Mouse (Mus musculus) v-Abl transformed pro-B cells (cell line): ENCODE results near the gene Chat.
"Not testable (repeated sequence)": the region's sequence is repeated elsewhere in the genome, so short reads cannot be mapped to it uniquely, and the experiment has no call there.

Source experiments
- in situ Hi-C, 2 experiments: fragments of 400-800 bp; cut with MboI; formaldehyde crosslinking; loops; one replicate each; pipeline ENCODE4 v1.15.1; 2025; ENCODE audit not compliant: unreplicated experiment in 2 of 2

Gene Chat

DNA sequence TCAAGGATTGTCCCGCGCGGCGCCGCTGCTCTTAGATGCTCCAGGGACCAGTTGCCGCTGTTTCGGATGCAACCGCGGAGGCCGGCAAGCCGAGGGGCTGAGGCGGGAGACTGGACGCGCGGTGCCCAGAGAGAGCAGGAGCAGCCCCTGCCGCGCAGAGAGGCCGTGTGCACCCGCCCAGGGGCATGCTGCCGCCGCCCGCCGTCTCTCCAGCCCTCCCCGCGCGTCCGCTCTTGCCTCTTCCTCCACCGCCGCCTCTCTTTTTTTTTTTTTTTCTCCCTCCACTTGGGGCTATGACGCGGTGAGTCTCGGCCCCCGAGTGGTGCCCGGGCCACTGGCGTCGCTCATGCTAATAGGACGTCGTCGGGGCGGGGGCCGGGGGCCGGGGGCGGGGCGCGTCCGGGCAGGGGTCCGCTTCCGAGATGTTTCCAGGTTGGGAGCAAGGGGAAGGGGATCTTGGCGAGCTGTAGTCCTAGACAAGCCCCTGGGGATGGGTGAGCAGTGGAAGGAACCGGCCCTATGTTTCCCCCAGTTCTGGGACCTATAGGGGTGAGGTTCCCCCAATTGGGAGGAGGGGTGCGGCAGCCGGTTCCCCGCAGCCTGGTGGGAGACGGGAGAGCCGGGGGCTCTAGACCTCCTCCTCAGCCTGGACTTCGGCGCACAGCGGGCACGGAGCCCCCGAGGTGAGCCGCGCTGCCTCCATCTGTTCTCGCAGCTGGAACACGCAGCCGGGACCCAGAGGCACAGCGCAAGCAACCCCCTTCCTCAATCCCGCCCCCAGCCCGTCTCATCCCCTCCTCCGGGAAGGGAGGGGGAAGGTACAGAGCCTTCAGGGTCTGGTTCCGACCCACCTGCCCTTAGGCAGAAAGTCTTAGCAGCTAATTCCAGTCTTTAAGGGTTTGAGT, 936 bp downstream of the Chat start, which contains the start of gene Slc18a3:
Gene Slc18a3, minus strand, starts transcription at position 250 of the 905 bp plus-strand sequence.
- in situ Hi-C loops = no loop called here

DNA sequence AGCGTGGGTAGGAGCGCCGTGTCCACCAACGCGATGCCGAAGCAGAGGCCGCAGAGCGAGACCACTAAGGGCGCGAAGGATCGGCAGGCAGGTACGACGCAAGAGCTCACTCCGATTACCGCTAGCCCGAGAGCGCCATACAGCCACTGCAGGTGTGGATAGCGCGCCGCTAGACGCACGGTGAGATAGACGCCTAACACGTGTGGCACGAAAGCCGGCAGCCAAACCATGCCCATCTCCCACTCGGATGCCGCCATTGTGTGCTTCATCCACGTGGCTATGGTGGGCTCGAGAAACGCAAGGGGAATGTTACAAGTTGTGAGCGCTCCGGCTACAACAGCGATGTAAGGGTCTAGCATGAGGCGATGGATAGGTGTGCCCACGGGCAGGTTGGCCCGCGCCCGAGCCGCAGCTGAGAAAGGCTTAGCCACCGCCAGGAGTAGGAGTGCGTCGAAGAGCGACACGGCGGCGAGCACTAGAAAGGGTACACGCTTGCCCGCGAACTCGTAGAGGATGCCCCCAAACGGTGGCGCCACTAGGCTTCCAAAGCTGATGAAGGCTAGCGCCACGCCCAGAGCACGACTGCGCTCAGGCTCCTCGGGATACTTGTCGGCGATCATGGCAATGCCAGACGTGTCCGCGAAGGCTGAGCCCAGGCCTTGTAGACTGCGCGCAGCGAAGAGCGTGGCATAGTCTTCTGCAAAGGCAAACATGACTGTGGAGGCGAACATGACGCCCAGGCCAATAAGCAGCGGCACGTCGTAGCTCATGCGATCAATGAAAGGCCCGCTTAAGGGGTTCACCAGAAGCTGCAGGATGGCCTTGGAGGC, 2.4 kb downstream of the Chat start:
- in situ Hi-C loops = no loop called here

DNA sequence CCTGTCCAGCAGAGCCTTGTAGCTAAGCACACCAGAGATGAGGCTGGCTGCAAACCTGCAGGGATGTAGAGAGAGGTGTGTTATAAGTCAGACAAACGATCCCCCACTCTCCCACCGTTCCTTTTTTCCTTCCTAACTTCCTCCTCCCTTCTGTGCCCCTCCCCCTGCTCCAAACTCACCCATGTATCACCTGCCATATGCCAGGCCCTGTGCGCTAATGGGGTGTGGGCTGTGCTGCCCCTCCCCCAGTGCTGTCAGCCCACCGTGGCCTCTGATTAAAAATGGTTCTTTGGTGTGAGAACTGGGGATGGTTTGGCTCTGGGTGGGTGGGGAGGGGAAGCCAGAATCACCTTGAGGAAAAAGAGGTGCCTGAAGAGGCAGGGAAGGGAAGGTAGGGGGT, 13.2 kb downstream of the Chat start:
- in situ Hi-C loops = no loop called here

DNA sequence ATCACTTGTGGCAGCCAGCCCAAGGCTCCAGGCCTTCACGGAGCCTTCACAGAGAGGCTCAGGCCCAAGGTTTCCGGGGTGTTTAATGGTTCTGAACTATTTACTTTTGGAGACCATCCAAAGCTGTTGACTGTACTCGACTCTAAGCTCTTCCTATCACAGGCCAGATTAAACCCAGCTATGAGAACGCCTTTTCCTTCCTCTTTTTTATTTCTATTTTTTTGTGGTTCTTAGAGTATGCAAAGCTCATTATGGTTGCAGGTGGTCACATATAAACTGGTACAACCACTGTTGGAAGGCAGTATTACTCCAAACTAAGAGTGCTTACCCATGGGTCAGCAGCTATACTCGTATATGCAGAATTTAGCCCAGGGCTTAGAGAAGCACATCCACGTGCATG, 18.8 kb downstream of the Chat start:
- in situ Hi-C loops = no loop called here

DNA sequence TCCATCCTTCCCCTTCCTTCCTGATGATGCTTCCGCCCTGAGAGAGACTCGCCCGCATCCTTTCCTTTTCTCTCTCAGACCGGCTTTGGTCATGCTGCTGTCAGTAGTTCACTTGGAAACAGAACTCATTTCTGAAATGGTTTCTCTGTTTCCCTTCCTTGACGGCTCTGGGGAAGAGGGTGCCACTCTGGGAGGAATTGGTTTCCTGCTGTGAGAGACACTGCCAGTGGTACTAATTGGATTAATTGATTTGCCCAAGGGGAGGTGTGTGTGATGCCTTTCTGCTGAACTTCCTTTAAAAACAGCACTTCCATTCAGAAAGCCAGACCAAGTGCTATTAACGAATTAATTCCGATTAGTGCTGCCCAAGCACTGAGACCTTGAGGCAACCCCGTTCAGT, 22.3 kb downstream of the Chat start:
- in situ Hi-C loops = no loop called here

DNA sequence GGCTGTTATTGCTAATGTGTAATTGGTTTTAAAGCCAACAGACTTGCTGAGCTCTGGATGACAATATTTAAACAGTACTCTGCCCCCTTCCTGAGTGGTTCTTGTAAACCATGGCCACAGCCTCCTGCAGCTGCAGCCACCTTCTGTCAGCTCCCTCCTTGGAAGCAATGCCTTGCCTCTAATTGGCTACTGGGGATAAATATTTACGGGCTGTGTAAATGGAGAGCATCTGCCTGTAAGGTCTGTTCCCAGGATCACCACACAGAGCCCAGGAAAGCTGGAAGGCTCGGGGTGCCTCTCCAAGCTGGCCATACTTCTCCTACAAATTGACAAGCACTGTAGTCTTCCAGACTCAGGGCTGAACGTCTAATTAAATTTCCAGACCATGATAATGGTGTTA, 26.0 kb downstream of the Chat start:
- in situ Hi-C loops = no loop called here

DNA sequence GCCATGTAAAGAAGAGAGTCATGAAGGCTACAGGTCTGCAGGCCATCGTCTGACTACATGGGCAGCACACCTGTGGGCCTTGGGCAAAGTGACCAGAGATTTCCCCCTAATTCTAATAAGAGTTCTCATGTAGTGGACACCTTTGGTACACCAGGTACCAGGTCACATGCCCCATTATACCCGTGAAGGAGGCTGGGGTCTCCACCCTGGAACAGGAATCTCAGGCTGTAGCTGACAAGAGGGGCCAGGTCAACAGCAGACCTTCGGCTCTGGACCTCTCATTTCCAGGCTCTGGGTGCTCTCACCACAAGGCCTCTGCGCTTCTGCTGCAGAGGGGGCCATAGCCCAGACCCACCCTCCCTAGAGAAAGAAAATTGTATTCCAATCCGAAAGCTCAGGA, 26.5 kb downstream of the Chat start:
- in situ Hi-C loops = no loop called here

DNA sequence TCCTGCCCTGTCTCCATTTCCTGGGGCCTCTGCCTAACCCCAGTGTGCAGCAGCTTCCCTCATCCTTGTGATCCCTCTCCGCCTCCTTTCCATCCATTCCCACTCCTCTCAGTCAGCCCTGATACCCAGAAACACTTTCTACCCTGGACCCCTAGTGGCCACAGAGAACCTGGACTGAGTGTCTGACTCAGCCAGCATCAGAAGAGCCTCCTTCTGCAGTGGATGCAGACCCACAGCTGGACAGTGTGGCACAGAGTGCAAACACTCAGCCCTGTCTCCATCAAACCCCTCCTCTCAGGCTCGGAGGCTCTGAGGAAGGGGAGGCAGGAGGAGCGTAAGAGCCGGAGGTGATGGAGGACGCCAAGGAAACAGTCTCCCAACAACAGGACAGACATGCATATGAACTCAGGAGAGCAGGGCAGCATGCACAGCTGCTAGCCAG, 28.4 kb downstream of the Chat start:
- in situ Hi-C loops = no loop called here

DNA sequence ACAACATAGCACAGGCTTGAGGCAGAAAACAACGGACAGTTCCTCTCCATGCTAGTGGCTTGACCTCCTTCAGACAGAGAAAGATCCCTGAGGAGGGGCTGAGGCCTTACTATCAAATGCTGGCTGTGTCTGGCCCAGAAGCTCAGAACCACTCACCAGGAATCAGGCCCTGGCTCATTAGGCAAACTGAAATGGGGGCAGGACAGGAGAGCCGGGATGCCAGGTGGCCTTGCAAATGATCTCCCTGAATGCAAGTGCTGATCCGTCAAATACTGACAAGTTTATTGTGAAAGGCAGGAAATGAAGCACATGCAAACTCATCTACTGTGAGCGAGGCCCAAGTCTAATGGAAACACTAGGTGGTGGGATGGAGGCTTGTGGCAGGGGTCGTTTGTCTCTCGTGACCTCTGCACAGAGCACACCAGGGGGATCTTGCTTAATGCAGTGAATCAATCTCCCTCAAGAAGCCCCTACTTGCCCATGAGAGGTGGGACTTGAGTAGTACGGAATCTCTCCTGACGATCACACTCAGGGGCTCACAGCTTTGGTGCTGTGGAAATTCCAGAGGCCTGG, 36.7 kb downstream of the Chat start:
- in situ Hi-C loops = no loop called here

DNA sequence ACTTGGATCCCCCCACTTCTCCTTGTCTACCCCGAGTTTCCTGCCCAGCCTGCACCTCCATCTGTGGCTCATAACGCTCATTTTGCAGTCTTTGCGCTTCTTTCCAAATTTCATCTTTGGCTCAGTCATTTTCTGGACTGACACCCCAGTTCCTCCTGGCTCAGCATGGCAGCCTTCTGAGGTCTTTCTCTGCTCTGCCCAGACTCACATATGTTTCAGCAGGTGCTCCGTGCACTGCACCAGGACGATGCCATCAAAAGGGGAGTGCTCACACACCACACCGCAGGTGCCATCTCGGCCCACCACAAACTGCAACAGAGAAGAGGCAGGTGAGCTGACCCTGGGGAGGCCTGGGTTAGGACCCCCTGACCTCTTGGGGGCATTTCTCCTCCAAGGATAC, 41.8 kb downstream of the Chat start:
- in situ Hi-C loops = no loop called here

DNA sequence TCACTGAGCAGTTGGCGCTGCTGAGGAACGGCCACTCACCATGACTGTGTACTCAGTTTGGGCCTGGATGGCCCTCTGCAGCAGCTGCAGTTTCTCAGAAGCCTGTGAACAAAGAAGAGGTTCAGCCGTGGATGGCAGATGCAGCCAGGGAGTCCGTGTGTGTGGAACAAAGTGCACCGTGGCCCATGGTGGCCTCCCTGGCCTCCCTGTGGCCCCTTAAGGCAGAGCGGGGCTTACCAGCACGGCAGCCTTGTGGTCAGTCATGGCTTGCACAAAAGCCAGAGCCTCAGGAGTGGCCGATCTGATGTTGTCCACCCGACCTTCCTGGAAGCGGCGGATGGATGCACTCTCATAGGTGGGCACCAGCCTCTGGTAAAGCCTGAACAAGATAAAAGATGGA, 47.0 kb downstream of the Chat start:
- in situ Hi-C loops = no loop called here

DNA sequence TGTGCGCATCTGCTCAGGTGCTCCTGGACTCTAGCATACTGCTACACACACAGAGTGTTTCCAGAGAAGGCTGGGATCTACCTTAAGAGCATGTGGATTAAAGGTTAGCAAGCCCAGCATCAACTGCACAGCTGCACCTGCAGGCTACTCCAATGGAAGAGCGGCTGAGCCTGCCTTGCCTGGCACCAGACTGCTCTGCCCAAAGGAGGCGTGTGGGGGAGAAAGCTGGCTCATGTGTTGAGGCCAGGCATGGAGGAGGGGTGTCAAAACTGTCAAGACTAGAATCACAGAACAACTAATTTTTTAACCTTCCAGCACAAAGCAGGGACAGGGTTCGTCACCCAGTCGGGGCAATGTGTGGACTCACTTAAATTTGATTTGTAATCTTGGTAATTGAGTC, 53.7 kb downstream of the Chat start:
- in situ Hi-C loops = no loop called here

DNA sequence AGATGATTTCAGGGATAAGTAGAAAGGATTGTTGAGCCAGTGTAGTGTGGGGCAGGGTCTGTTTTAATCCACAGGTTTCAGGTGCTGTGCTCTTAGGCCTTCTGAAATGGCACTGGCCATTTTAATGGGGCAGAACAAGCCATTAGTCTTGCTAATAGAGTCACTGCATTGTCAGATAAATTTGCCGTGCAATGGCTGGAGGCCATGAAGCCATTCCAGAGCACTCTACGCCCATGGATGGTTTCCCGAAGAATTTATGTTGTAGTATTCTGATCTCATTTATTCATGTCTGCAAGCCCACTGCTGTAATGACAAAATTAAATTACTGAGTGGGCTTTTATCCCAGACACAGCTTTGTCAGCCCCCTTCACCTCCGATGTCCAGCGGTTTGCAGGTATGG, 55.7 kb downstream of the Chat start:
- in situ Hi-C loops = no loop called here

DNA sequence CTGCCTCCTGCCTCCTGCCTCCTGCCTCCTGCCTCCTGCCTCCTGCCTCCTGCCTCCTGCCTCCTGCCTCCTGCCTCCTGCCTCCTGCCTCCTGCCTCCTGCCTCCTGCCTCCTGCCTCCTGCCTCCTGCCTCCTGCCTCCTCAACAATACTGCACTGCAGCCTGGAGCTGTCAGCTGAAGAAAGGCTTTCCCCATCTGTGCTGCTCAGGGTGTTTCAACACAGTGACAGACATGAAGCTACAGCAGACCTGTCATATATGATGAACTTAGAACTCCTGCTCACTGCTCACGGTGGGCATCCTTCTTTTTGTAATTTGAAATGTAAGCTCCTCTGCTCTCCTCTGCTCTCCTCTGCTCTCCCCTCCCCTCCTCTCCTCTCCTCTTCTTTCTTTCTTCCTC, 60.4 kb downstream of the Chat start:
- in situ Hi-C loops = not testable (repeated sequence)

DNA sequence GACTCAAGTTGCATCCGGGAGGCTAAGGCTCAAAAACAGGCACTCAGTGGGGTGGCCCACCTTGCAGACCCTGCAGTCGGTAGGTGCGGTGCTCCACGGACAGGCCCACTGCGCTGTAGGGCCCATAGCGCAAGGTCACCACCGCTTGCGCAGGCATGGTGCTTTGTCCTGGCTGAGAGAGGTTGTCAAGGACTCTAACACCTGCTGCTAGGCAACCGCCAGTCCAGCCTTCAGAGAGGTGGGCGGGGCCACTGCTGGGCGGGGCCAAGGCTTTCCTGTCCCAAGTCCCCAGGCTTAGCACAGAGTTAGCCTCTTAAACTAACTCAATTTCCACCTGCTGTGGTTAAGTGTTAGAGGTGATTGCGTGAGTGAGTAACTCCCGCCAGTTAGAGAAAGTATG, 77.6 kb downstream of the Chat start, which contains the start of gene 1700024G13Rik:
Gene 1700024G13Rik, minus strand, starts transcription at position 196 of the 400 bp plus-strand sequence.
- in situ Hi-C loops = no loop called here

DNA sequence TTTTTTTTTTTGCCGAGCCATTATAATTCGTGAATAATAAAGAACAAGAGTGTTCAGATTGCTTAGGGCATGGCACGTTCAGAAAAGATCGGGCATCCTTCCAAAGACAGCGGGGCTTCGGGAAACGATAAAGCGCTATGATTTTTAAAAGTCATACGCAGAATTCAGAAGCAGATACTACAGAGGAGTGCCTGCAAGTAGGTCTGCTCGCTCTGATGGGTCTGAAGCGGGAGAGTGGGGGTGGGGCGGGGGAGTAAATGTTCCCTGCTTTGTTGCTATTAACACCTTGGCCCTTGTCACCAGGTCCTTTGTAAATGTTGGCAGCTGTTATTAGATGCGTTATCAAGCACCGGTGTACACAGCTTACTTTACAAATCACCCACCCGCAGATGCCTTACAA, 84.2 kb downstream of the Chat start:
- in situ Hi-C loops = no loop called here

DNA sequence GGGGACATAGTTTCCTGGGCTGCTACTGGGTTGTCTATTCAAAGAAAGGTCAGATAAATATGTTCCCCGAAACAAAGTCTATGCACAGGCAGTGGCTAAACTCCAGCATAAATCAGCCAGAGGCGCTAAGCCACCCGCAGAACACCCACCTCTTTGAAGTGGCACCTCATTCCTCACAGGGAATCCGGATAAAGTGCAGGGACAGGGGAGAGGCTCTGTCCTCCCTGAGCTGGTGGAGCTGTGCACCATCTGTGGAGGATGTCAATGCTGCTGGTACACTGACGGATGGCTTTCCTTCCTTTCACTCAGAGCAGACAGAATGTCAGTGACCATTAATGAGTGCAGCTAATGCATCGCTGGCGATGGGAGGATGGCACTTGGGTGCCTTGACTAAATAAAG, 84.7 kb downstream of the Chat start:
- in situ Hi-C loops = no loop called here

DNA sequence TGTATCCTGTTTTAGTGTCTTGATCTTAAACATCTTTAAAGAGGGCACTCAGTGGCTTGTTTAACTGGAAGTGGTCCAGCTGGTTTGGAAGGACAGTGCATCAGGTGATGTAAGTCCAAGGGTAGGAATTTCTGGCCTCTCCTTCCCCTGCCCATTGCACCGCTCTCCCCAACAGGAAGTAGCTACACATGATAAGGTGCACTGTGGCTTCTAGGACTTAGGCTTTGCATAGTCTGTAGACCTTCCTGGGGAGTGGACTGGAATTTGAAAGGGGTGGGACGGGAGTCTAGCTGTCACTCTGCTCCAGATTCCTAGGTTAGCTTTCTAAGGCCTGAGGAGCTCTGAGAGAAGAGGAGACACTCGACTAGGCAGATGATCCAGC, 85.7 kb downstream of the Chat start:
- in situ Hi-C loops = no loop called here

DNA sequence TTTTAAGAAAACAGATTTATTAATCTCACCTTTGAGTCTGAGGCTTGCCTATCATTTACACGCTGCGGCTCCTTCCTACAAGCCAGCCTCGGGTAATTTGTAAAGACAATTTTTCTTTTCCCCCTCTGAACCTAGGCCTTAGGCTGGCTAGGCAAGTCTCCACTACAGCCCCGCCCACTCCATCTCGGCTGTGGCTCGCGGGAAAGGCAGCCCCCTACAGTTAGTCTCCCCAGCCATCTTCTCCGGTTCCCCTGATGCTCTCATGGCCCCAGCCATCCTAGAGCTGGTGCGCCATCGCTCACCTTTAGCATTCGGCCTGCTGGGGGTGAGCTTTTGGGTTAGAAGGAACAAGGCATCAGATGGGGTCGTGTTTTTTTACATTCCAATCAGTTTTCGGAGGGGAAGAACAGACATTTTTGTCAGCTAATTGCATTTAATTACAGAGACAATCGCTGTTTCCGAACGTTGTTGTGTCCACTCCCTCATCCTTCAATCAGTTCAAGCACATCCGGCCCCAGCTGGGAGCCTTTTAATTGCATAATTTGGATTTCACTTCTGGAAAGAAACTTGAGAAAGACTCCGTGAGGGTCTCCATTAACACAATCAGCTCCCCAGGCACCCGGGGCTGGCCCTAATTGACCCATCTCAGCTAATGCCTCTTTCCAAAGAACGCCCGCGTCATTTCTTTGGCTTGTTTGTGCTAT, 86.2 kb downstream of the Chat start:
- in situ Hi-C loops = no loop called here

DNA sequence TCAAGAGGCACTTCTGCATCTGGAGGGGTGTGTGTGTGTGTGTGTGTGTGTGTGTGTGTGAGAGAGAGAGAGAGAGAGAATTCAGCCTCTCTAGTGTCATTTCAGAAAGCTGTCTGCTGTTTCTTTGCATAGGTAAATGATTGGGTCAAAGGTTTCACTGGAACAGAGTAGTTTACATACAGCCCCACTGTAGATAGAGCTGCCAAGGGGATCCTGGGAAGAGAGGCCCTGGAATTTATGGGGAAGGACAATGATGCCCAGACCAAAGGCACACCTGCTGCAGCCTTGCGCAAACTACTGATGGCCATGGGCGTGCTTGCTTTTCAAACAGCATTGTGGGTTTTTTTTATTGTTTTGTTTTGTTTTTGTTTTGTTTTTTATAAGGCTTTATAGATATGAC, 93.3 kb downstream of the Chat start:
- in situ Hi-C loops = no loop called here

DNA sequence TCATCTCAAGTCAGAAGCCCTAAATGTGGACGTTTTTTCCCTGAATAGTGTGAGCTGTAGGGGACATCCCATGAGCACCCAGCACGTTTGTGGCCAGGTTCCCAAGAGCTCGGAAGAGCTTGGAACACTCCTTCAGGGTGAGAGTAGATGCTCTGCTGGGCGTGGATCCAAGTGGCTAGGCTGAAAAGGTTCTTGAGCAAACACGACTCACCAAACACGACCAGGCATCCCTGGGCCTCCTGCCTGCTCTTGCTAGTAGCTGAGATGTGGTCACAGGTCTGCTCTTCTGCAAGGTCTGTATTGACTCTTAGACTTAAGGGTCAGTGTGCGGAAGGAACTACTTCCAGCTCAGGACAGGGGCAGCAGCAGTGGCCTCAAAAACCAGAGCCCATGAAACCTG, 96.0 kb downstream of the Chat start:
- in situ Hi-C loops = no loop called here
